Mouse (Mus musculus): ENCODE measurements around the gene Trap1.

GRCm38 (mm10) chr16:4077384-4078061, at the start of gene Trap1:
- TF ChIP-seq CTCF (IDR thresholded peaks at IDR 0.05; ENCODE audit: control insufficient read depth, insufficient read depth, insufficient read length) (no peak), USF1 (IDR thresholded peaks at IDR 0.05; ENCODE audit: low read depth) (no peak), FOSL1 (IDR thresholded peaks at IDR 0.05; ENCODE audit: insufficient read depth, low read length, poor library complexity, severe bottlenecking) (no peak), MYOD1 (IDR thresholded peaks at IDR 0.05; ENCODE audit: control insufficient read depth, insufficient read length, low read depth) (no peak), MYOG (IDR thresholded peaks at IDR 0.05; ENCODE audit: control insufficient read depth, extremely low read depth, insufficient read length) (no peak), MAX (IDR thresholded peaks at IDR 0.05) (peak; percentile 92), CEBPB (IDR thresholded peaks at IDR 0.05; ENCODE audit: low read depth) (no peak)

All from C2C12 (cell line).